Mouse (Mus musculus): ENCODE measurements around the gene Pcif1. TPM values are rescaled to one million over a fixed set of nuclear protein-coding genes. Genes with fewer than 3 reads are reported as not detected.

The Pcif1 gene
- total and polyA plus RNA-seq, 3 experiments: 31.7 to 137 (median 61.3) TPM

DNA sequence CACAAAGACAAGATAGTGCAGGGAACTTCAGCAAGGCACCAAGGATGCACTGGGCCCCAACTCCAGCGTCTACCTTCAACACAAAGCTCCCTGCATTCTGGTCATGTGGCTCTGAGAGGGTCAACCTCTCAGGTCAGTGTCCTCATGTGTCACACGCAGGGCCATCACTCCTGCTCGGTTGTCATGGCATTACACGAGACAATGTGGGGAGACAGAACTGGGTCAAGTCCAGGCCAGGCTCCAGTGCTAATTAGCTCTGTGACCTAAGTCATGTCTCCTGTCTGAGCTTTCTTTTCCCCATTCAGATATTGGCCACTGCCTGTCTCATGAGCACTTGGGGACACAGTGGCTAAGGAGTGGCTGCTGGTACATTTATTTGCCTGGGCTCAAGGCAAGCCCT, 44.2 kb downstream of the Pcif1 start:
- Histone ChIP-seq H3K9me3 (replicated peaks) (no peaks in the 10 kb centered on the region), H3K27me3 (ENCODE audit: insufficient read depth, low read length) (peaks cover 7% of the 10 kb centered on the region; the same call in 1 of the 2 replicates), H3K4me3 (ENCODE audit: low read depth, low read length) (no peak overlapping the region), H3K36me3 (replicated peaks) (peaks cover 42% of the 10 kb centered on the region), H3K4me1 (ENCODE audit: insufficient read depth, low read depth, low read length) (peaks cover 1% of the 10 kb centered on the region)
- DNase-seq (ENCODE audit: low spot score): no peak
- ATAC-seq (ENCODE audit: extremely low read depth, insufficient number of reproducible peaks, low FRiP score, poor library complexity, severe bottlenecking): no peak
- TF ChIP-seq CTCF (IDR thresholded peaks at IDR 0.05; ENCODE audit: low read depth, low read length) (no peak), GATA1 (IDR thresholded peaks at IDR 0.05; ENCODE audit: borderline replicate concordance, low read length) (no peak), GATA2 (IDR thresholded peaks at IDR 0.05; ENCODE audit: borderline replicate concordance, low read depth, low read length) (no peak), POLR2AphosphoS5 (IDR thresholded peaks at IDR 0.05; ENCODE audit: insufficient replicate concordance, low read depth, low read length) (no peak), TAL1 (conservative IDR thresholded peaks at IDR 0.05; ENCODE audit: low read depth, low read length) (no peak)

- Histone ChIP-seq H3K36me3 (replicated peaks) (peaks cover 34% of the 10 kb centered on the region), H3K27me3 (ENCODE audit: insufficient read depth, low read length) (peaks cover 11% of the 10 kb centered on the region; the same call in 1 of the 2 replicates), H3K4me1 (ENCODE audit: insufficient read depth, low read depth, low read length) (no peaks in the 10 kb centered on the region), H3K9me3 (replicated peaks) (no peaks in the 10 kb centered on the region), H3K4me3 (ENCODE audit: low read depth, low read length) (no peak overlapping the region)
- ATAC-seq (ENCODE audit: extremely low read depth, insufficient number of reproducible peaks, low FRiP score, poor library complexity, severe bottlenecking) (peak; percentile 73), DNase-seq (ENCODE audit: low spot score) (peak; percentile 44)
- TF ChIP-seq GATA1 (IDR thresholded peaks at IDR 0.05; ENCODE audit: borderline replicate concordance, low read length) (no peak), CTCF (IDR thresholded peaks at IDR 0.05; ENCODE audit: low read depth, low read length) (peak; percentile 83), POLR2AphosphoS5 (IDR thresholded peaks at IDR 0.05; ENCODE audit: insufficient replicate concordance, low read depth, low read length) (no peak)
Observed at GRCm38 (mm10) chr2:164924100-164924857, 45.2 kb downstream of the Pcif1 start.

- Histone ChIP-seq H3K4me3 (ENCODE audit: low read depth, low read length) (no peak overlapping the region), H3K9me3 (replicated peaks) (no peaks in the 10 kb centered on the region), H3K27me3 (ENCODE audit: insufficient read depth, low read length) (peaks cover 24% of the 10 kb centered on the region), H3K36me3 (replicated peaks) (no peaks in the 10 kb centered on the region), H3K4me1 (ENCODE audit: insufficient read depth, low read depth, low read length) (no peaks in the 10 kb centered on the region)
- DNase-seq (ENCODE audit: low spot score) (no peak), ATAC-seq (ENCODE audit: extremely low read depth, insufficient number of reproducible peaks, low FRiP score, poor library complexity, severe bottlenecking) (no peak)
- TF ChIP-seq POLR2AphosphoS5 (IDR thresholded peaks at IDR 0.05; ENCODE audit: insufficient replicate concordance, low read depth, low read length): no peak
- no peak for TF ChIP-seq GATA2 (IDR thresholded peaks at IDR 0.05; ENCODE audit: borderline replicate concordance, low read depth, low read length)
- TF ChIP-seq GATA1 (IDR thresholded peaks at IDR 0.05; ENCODE audit: borderline replicate concordance, low read length): no peak
- no peak for TF ChIP-seq TAL1 (conservative IDR thresholded peaks at IDR 0.05; ENCODE audit: low read depth, low read length)
- no peak for TF ChIP-seq CTCF (IDR thresholded peaks at IDR 0.05; ENCODE audit: low read depth, low read length)
Observed at GRCm38 (mm10) chr2:164930706-164931581, 51.8 kb downstream of the Pcif1 start.

- Histone ChIP-seq H3K4me1 (ENCODE audit: insufficient read depth, low read depth, low read length) (peaks cover 4% of the 10 kb centered on the region; the same call in 1 of the 2 replicates), H3K27me3 (ENCODE audit: insufficient read depth, low read length) (peaks cover 26% of the 10 kb centered on the region; the same call in 1 of the 2 replicates), H3K36me3 (replicated peaks) (no peaks in the 10 kb centered on the region), H3K4me3 (ENCODE audit: low read depth, low read length) (no peak overlapping the region), H3K9me3 (replicated peaks) (no peaks in the 10 kb centered on the region)
- DNase-seq (ENCODE audit: low spot score) (no peak), ATAC-seq (ENCODE audit: extremely low read depth, insufficient number of reproducible peaks, low FRiP score, poor library complexity, severe bottlenecking) (no peak)
- TF ChIP-seq POLR2AphosphoS5 (IDR thresholded peaks at IDR 0.05; ENCODE audit: insufficient replicate concordance, low read depth, low read length) (no peak), GATA2 (IDR thresholded peaks at IDR 0.05; ENCODE audit: borderline replicate concordance, low read depth, low read length) (no peak), GATA1 (IDR thresholded peaks at IDR 0.05; ENCODE audit: borderline replicate concordance, low read length) (no peak), TAL1 (conservative IDR thresholded peaks at IDR 0.05; ENCODE audit: low read depth, low read length) (no peak), CTCF (IDR thresholded peaks at IDR 0.05; ENCODE audit: low read depth, low read length) (no peak)
Observed at GRCm38 (mm10) chr2:164933534-164933933, 54.4 kb downstream of the Pcif1 start.

- Histone ChIP-seq H3K4me3 (ENCODE audit: low read depth, low read length) (no peak overlapping the region), H3K27me3 (ENCODE audit: insufficient read depth, low read length) (peaks cover 30% of the 10 kb centered on the region; the same call in 1 of the 2 replicates), H3K36me3 (replicated peaks) (no peaks in the 10 kb centered on the region), H3K4me1 (ENCODE audit: insufficient read depth, low read depth, low read length) (peaks cover 6% of the 10 kb centered on the region; the same call in 1 of the 2 replicates), H3K9me3 (replicated peaks) (no peaks in the 10 kb centered on the region)
- no peak for DNase-seq (ENCODE audit: low spot score)
- TF ChIP-seq POLR2AphosphoS5 (IDR thresholded peaks at IDR 0.05; ENCODE audit: insufficient replicate concordance, low read depth, low read length) (no peak), CTCF (IDR thresholded peaks at IDR 0.05; ENCODE audit: low read depth, low read length) (no peak), GATA1 (IDR thresholded peaks at IDR 0.05; ENCODE audit: borderline replicate concordance, low read length) (no peak), GATA2 (IDR thresholded peaks at IDR 0.05; ENCODE audit: borderline replicate concordance, low read depth, low read length) (no peak), TAL1 (conservative IDR thresholded peaks at IDR 0.05; ENCODE audit: low read depth, low read length) (no peak)
- no peak for ATAC-seq (ENCODE audit: extremely low read depth, insufficient number of reproducible peaks, low FRiP score, poor library complexity, severe bottlenecking)
Observed at GRCm38 (mm10) chr2:164935991-164936390, 56.9 kb downstream of the Pcif1 start.

Data from G1E (cell line).